Mouse (Mus musculus) ES-E14 (cell line): Measurements from ENCODE around the gene Mthfd1l.

Experiments used
- HCFC1 ChIP-seq: IDR thresholded peaks from 2 replicates; pipeline ENCODE4 v1.6.1; 2012; ENCODE audit warnings: low read length, inconsistent platforms, borderline replicate concordance; ENCODE audit not compliant: insufficient read depth
- MAFK ChIP-seq: IDR thresholded peaks from 2 replicates; pipeline ENCODE4 v1.6.1; 2014; ENCODE audit warnings: mild to moderate bottlenecking, low read depth, low read length, inconsistent platforms; ENCODE audit not compliant: insufficient read depth
- ZC3H11A ChIP-seq: IDR thresholded peaks from 2 replicates; pipeline ENCODE4 v1.6.1; 2012; ENCODE audit warnings: low read depth, mild to moderate bottlenecking, inconsistent platforms, low read length, borderline replicate concordance
- ZNF384 ChIP-seq: IDR thresholded peaks from 2 replicates; pipeline ENCODE4 v1.6.1; 2012; ENCODE audit warnings: low read depth, low read length, inconsistent platforms

DNA sequence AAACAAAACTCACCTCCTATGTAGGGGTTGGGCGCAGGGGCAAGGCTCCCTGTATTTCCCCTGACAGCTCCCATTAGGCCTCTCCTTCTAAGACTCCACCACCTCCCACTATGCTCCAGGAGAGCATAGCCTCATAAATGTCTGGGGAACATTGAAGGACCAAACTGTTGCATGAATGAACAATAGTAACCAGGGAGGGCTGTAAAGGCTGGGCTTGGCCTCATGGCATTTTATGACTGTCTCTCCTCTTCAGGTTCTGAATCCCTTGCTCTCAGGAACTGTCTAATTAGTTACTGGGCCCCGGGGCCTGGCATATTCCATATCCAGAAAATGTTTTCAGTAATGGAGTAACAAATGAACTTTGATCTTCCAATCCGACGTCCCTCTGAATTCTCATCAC, 112.0 kb downstream of the Mthfd1l start:
- TF ChIP-seq ZC3H11A = no peak
- TF ChIP-seq MAFK = no peak
- no peak for TF ChIP-seq ZNF384
- TF ChIP-seq HCFC1 = no peak
